Mouse (Mus musculus): ENCODE measurements at regions not wholly inside any gene's neighbourhood (a gene's known extent, or its start where the extent isn't known, plus 50 kb on each side); places are given as distances from the start of the nearest gene placed in this dataset.

- TF ChIP-seq CTCF (IDR thresholded peaks at IDR 0.05; ENCODE audit: low read depth) (no peak), EP300 (IDR thresholded peaks at IDR 0.05; ENCODE audit: low read depth) (no peak)
Measured at GRCm38 (mm10) chr11:39477136-39477535, 1217.9 kb downstream of the Mat2b start.
